Mouse (Mus musculus) CH12.LX (cell line): ENCODE results near the gene Tnnc2. TPM values are rescaled to one million over a fixed set of nuclear protein-coding genes. Genes with fewer than 3 reads are reported as not detected.

Source experiments
- DNase-seq: peaks from one replicate; pipeline ENCODE4 v3.0.0-alpha.2; 2013; ENCODE audit errors: extremely low read depth
- H3K27ac ChIP-seq: 2 replicates; pipeline ENCODE4 v1.5.1; 2012; ENCODE audit warnings: low read depth, mild to moderate bottlenecking, control low read depth, moderate library complexity; ENCODE audit not compliant: insufficient read depth
- H3K27me3 ChIP-seq: replicated peaks from 2 replicates; pipeline ENCODE3; 2012; ENCODE audit warnings: inconsistent platforms
- H3K36me3 ChIP-seq, 2 experiments: replicated peaks in 1 of 2; 2 replicates each; pipeline versions ENCODE3 to v1.6.1; 2012; ENCODE audit warnings: inconsistent platforms in 1 of 2, low read length in 1 of 2, mild to moderate bottlenecking in 1 of 2, mixed read lengths in 1 of 2, moderate library complexity in 1 of 2; ENCODE audit not compliant: control insufficient read depth in 1 of 2, insufficient read depth in 1 of 2
- H3K4me1 ChIP-seq, 2 experiments: 2 replicates each; pipeline ENCODE4 v1.6.1; 2012; ENCODE audit warnings: inconsistent platforms in 1 of 2, moderate library complexity in 1 of 2; ENCODE audit not compliant: insufficient read depth in 2 of 2, control insufficient read depth in 1 of 2
- H3K4me2 ChIP-seq: 2 replicates; pipeline ENCODE4 v1.6.1; 2012; ENCODE audit warnings: low read depth, mild to moderate bottlenecking, control low read depth; ENCODE audit not compliant: poor library complexity, insufficient read depth, severe bottlenecking
- H3K4me3 ChIP-seq, 3 experiments: fragments of 150-350 bp in 1 of 3; sonication (generic) in 1 of 3; replicated peaks in 1 of 3; 2 replicates each; pipeline versions ENCODE3 to v1.5.1; 2011 to 2012; ENCODE audit warnings: low read depth in 2 of 3, low read length in 2 of 3, mild to moderate bottlenecking in 2 of 3, moderate library complexity in 2 of 3, control low read depth in 1 of 3, improper control_type of control experiment in 1 of 3, inconsistent platforms in 1 of 3, mixed read lengths in 1 of 3; ENCODE audit not compliant: poor library complexity in 1 of 3
- H3K79me2 ChIP-seq: replicated peaks from 2 replicates; pipeline ENCODE4 v1.6.1; 2012; ENCODE audit warnings: mild to moderate bottlenecking, moderate library complexity; ENCODE audit not compliant: control insufficient read depth, poor library complexity, insufficient read depth, severe bottlenecking; ENCODE audit errors: extremely low read depth
- H3K9ac ChIP-seq: 2 replicates; pipeline ENCODE4 v1.6.1; 2012; ENCODE audit warnings: low read depth, mild to moderate bottlenecking, control low read depth, moderate library complexity; ENCODE audit not compliant: insufficient read depth
- H3K9me3 ChIP-seq: replicated peaks from 2 replicates; pipeline ENCODE3; 2012; ENCODE audit warnings: low read length, inconsistent platforms, mixed read lengths
- ELF1 ChIP-seq: IDR thresholded peaks from 2 replicates; pipeline ENCODE4 v1.6.1; 2014; ENCODE audit warnings: low read depth, mild to moderate bottlenecking, inconsistent platforms, low read length, improper control_type of control experiment
- ETS1 ChIP-seq: conservative IDR thresholded peaks from 2 replicates; pipeline ENCODE4 v1.6.1; 2012; ENCODE audit warnings: low read depth, mild to moderate bottlenecking, inconsistent platforms, low read length, improper control_type of control experiment, moderate library complexity
- GABPA ChIP-seq: IDR thresholded peaks from 2 replicates; pipeline ENCODE4 v1.6.1; 2012; ENCODE audit warnings: low read depth, low read length, improper control_type of control experiment, inconsistent platforms; ENCODE audit not compliant: insufficient replicate concordance
- HCFC1 ChIP-seq: IDR thresholded peaks from 2 replicates; pipeline ENCODE4 v1.6.1; 2012; ENCODE audit warnings: low read depth, mild to moderate bottlenecking, inconsistent platforms, low read length, improper control_type of control experiment
- JUND ChIP-seq: conservative IDR thresholded peaks from 2 replicates; pipeline ENCODE4 v1.6.1; 2011; ENCODE audit warnings: low read depth, low read length, improper control_type of control experiment
- MAZ ChIP-seq: IDR thresholded peaks from 2 replicates; pipeline ENCODE4 v1.6.1; 2012; ENCODE audit warnings: low read depth, mild to moderate bottlenecking, inconsistent platforms, low read length, improper control_type of control experiment, moderate library complexity
- MXI1 ChIP-seq: IDR thresholded peaks from 2 replicates; pipeline ENCODE4 v1.6.1; 2011; ENCODE audit warnings: mild to moderate bottlenecking, low read depth, low read length, improper control_type of control experiment
- MYC ChIP-seq: IDR thresholded peaks from 2 replicates; pipeline ENCODE4 v1.6.1; 2011; ENCODE audit warnings: low read depth, mild to moderate bottlenecking, improper control_type of control experiment, low read length
- PAX5 ChIP-seq: IDR thresholded peaks from 2 replicates; pipeline ENCODE4 v1.6.1; 2012; ENCODE audit warnings: low read length, inconsistent platforms, mixed read lengths
- RAD21 ChIP-seq: IDR thresholded peaks from 2 replicates; pipeline ENCODE4 v1.6.1; 2011; ENCODE audit warnings: low read depth, mild to moderate bottlenecking, low read length, improper control_type of control experiment, moderate library complexity
- RCOR1 ChIP-seq: conservative IDR thresholded peaks from 2 replicates; pipeline ENCODE4 v1.6.1; 2012; ENCODE audit warnings: low read depth, mild to moderate bottlenecking, inconsistent platforms, low read length, improper control_type of control experiment
- SIN3A ChIP-seq: IDR thresholded peaks from 2 replicates; pipeline ENCODE4 v1.6.1; 2012; ENCODE audit warnings: low read length, improper control_type of control experiment, inconsistent platforms
- SMC3 ChIP-seq: IDR thresholded peaks from 2 replicates; pipeline ENCODE4 v1.6.1; 2011; ENCODE audit warnings: low read depth, low read length, improper control_type of control experiment
- TCF12 ChIP-seq: IDR thresholded peaks from 2 replicates; pipeline ENCODE4 v1.6.1; 2014; ENCODE audit warnings: low read depth, mild to moderate bottlenecking, inconsistent platforms, low read length, improper control_type of control experiment
- UBTF ChIP-seq: IDR thresholded peaks from 2 replicates; pipeline ENCODE4 v1.6.1; 2012; ENCODE audit warnings: low read depth, mild to moderate bottlenecking, inconsistent platforms, low read length, improper control_type of control experiment, moderate library complexity
- USF1 ChIP-seq: IDR thresholded peaks from 2 replicates; pipeline ENCODE4 v1.6.1; 2014; ENCODE audit warnings: low read depth, mild to moderate bottlenecking, inconsistent platforms, low read length, improper control_type of control experiment
- ZC3H11A ChIP-seq: IDR thresholded peaks from 2 replicates; pipeline ENCODE4 v1.6.1; 2012; ENCODE audit warnings: low read depth, mild to moderate bottlenecking, inconsistent platforms, low read length, improper control_type of control experiment
- ZMIZ1 ChIP-seq: IDR thresholded peaks from 2 replicates; pipeline ENCODE4 v1.6.1; 2012; ENCODE audit warnings: low read depth, mild to moderate bottlenecking, inconsistent platforms, low read length, improper control_type of control experiment
- dilution Hi-C: fragments of 300-500 bp; cut with MboI; formaldehyde crosslinking; loops from 2 replicates; pipeline ENCODE4 v1.14.3; 2020; ENCODE audit warnings: low sequenced_read_pairs; ENCODE audit not compliant: extremely low pct_unique_long_range_greater_than_20kb, extremely low pct_ligation_motif_present
- in situ Hi-C: fragments of 300-500 bp; cut with MboI; formaldehyde crosslinking; loops from 3 replicates; pipeline ENCODE4 v1.14.3; 2019; ENCODE audit warnings: low sequenced_read_pairs, low pct_ligation_motif_present, low pct_unique_long_range_greater_than_20kb, mixed read lengths
- polyA plus RNA-seq: library from polyadenylated mRNA; unstranded; fragments of >175 nt; gene quantifications from 2 replicates; pipeline ENCODE4 v1.2.1, GENCODE M21; 2012; ENCODE audit warnings: low read depth; ENCODE audit not compliant: insufficient read length
- total RNA-seq, 2 experiments: library from RNA; depleted of rRNA; stranded (reverse); fragments of 300-350 nt in 1 of 2; fragments of >200 nt in 1 of 2; gene quantifications; 2 replicates each; pipeline ENCODE4 v1.2.3; 2012 to 2014

The Tnnc2 gene
- total and polyA plus RNA-seq, 3 experiments: not detected

DNA sequence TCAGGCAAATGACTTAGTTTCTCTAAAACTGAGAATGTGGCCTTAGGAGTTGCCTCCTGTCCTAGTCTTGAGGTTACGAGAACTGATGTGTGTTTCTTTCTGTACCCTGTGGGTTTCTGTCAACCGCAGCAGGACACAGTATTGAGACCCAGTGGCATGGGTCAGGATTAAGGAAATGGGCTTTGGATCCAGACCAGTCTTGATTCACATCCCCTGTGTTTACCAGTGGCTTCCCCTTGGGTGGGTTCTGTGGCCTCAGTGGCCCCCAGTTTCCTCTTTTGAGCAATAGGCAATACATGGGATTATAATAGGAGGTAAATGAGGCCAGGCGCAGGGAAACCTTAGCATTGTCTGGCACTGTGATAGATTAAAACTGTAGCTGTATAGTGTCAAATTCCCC lies 7.3 kb upstream of the Tnnc2 start:
- TF ChIP-seq ZC3H11A (no peak), UBTF (no peak), USF1 (no peak), JUND (no peak), PAX5 (no peak), MAZ (no peak)
- TF ChIP-seq, all 38 proteins: peak for 0
- H3K4me3 ChIP-seq: no peak overlapping the region
- no peak overlapping the region for H3K27ac ChIP-seq
- dilution Hi-C loops: no loop called here
- H3K36me3 ChIP-seq: peaks cover 10 to 35% of the 10 kb centered on the region in 2 experiments
- no peaks in the 10 kb centered on the region for H3K79me2 ChIP-seq
- no peaks in the 10 kb centered on the region for H3K9me3 ChIP-seq
- H3K4me2 ChIP-seq: no peak overlapping the region
- DNase-seq: no peak
- H3K9ac ChIP-seq: no peak overlapping the region
- peaks cover 19% of the 10 kb centered on the region for H3K27me3 ChIP-seq
- in situ Hi-C loops: no loop called here
- H3K4me1 ChIP-seq: peaks cover 7 to 17% of the 10 kb centered on the region in 2 experiments

- Histone ChIP-seq H3K27me3 (peaks cover 25% of the 10 kb centered on the region), H3K9me3 (no peaks in the 10 kb centered on the region), H3K4me2 (peak overlapping the region; percentile 90), H3K79me2 (no peaks in the 10 kb centered on the region), H3K27ac (no peak overlapping the region), H3K4me1 (peaks cover 7 to 17% of the 10 kb centered on the region in 2 experiments), H3K4me3 (no peak overlapping the region), H3K36me3 (peaks cover 4 to 29% of the 10 kb centered on the region in 2 experiments), H3K9ac (peak overlapping the region; percentile 45; the same call in 1 of the 2 replicates)
- TF ChIP-seq ZMIZ1 (no peak), ETS1 (no peak), TCF12 (no peak), RAD21 (no peak), MAZ (no peak), SMC3 (no peak), MYC (no peak), ELF1 (no peak), GABPA (no peak), ZC3H11A (no peak), MXI1 (no peak), RCOR1 (no peak), SIN3A (no peak), HCFC1 (no peak)
- dilution Hi-C loops: no loop called here
- in situ Hi-C loops: no loop called here
- DNase-seq: no peak
Measured at GRCm38 (mm10) chr2:164786388-164786885, 6.7 kb upstream of the Tnnc2 start.
